Comparison of ENCODE assay signal across 22 mouse cellular contexts in genomic region chr7:64075696-64076313, GRCm38 (mm10).
DNase-seq lines count a peak whose midpoint lies in the region; ATAC-seq and TF ChIP-seq lines count a peak whose summit lies in the region.
"Had no signal": no experiment of that assay in that cellular context is flagged by ENCODE, and none has a peak within 500 bp of the region (broad histone marks: within the 10 kb centered on the region; RNA-seq: fewer than 3 reads in every experiment).

No protein-coding gene starts in this region.

- H3K36me3 ChIP-seq in forebrain, embryonic 10.5 days (replicated peaks): no peaks in the 10 kb centered on the region
- no peaks in the 10 kb centered on the region for H3K36me3 ChIP-seq in forebrain, embryonic 12.5 days (replicated peaks)
- H3K36me3 ChIP-seq in hindbrain, embryonic 10.5 days: no peaks in the 10 kb centered on the region
- H3K36me3 ChIP-seq in hindbrain, embryonic 13.5 days: no peaks in the 10 kb centered on the region
- H3K36me3 ChIP-seq: heart, embryonic 13.5 days; limb, embryonic 15.5 days; stomach, embryonic 15.5 days had no signal

- peaks cover 5% of the 10 kb centered on the region; the same call in 1 of the 2 replicates for H3K9me3 ChIP-seq in forebrain, embryonic 10.5 days
- H3K9me3 ChIP-seq in forebrain, embryonic 12.5 days: no peaks in the 10 kb centered on the region
- no peaks in the 10 kb centered on the region for H3K9me3 ChIP-seq in hindbrain, embryonic 10.5 days
- no peaks in the 10 kb centered on the region for H3K9me3 ChIP-seq in hindbrain, embryonic 13.5 days
- H3K9me3 ChIP-seq: forebrain, embryonic 13.5 days; heart, embryonic 13.5 days; limb, embryonic 15.5 days; stomach, embryonic 15.5 days had no signal

- H3K4me3 ChIP-seq in forebrain, embryonic 10.5 days: no peak overlapping the region
- H3K4me3 ChIP-seq in forebrain, embryonic 12.5 days (replicated peaks): no peak overlapping the region
- H3K4me3 ChIP-seq in hindbrain, embryonic 10.5 days: no peak overlapping the region
- H3K4me3 ChIP-seq in hindbrain, embryonic 13.5 days: no peak overlapping the region
- no peak overlapping the region for H3K4me3 ChIP-seq in lung, adult 2 months (replicated peaks; ENCODE audit: extremely low read depth, low read depth, low read length)
- H3K4me3 ChIP-seq: forebrain, embryonic 13.5 days; gastrocnemius, adult 2 months; heart, embryonic 13.5 days; limb, embryonic 15.5 days; stomach, embryonic 15.5 days had no signal

- no peak for ATAC-seq in forebrain, embryonic 12.5 days (ENCODE audit: low FRiP score)
- no peak for ATAC-seq in hindbrain, embryonic 13.5 days (ENCODE audit: low FRiP score)
- ATAC-seq: activated CD4-positive, CD25-positive, alpha-beta regulatory T cell, adult 4 months; forebrain, embryonic 13.5 days; hindbrain, embryonic 16.5 days; intestine, embryonic 16.5 days had no signal

- no peak for TF ChIP-seq CTCF in lung, adult 2 months (IDR thresholded peaks at IDR 0.05; ENCODE audit: insufficient read depth, low read length)

- WGBS in forebrain, embryonic 10.5 days: 97% methylated on average over 1 of the region's 1 CpGs
- 87% methylated on average over 1 of the region's 1 CpGs for WGBS in forebrain, embryonic 12.5 days
- 94% methylated on average over 1 of the region's 1 CpGs for WGBS in hindbrain, embryonic 10.5 days
- WGBS in hindbrain, embryonic 13.5 days: 97% methylated on average over 1 of the region's 1 CpGs
- WGBS in lung, adult 2 months: 100% methylated on average over 1 of the region's 1 CpGs

- TF ChIP-seq POLR2A in lung, adult 2 months (IDR thresholded peaks at IDR 0.05; ENCODE audit: borderline replicate concordance, extremely low read depth, low read depth, low read length): no peak

- H3K27ac ChIP-seq in forebrain, embryonic 10.5 days: no peak overlapping the region
- H3K27ac ChIP-seq in forebrain, embryonic 12.5 days: no peak overlapping the region
- H3K27ac ChIP-seq in hindbrain, embryonic 10.5 days: no peak overlapping the region
- H3K27ac ChIP-seq in hindbrain, embryonic 13.5 days: no peak overlapping the region
- H3K27ac ChIP-seq: forebrain, embryonic 13.5 days; gastrocnemius, adult 2 months; heart, embryonic 13.5 days; limb, embryonic 15.5 days; stomach, embryonic 15.5 days had no signal

- H3K9ac ChIP-seq in forebrain, embryonic 12.5 days: no peak overlapping the region
- H3K9ac ChIP-seq in hindbrain, embryonic 13.5 days: no peak overlapping the region
- H3K9ac ChIP-seq: forebrain, embryonic 13.5 days; heart, embryonic 13.5 days; limb, embryonic 15.5 days; stomach, embryonic 15.5 days had no signal

- H3K4me1 ChIP-seq in forebrain, embryonic 10.5 days: no peaks in the 10 kb centered on the region
- H3K4me1 ChIP-seq in forebrain, embryonic 12.5 days: no peaks in the 10 kb centered on the region
- H3K4me1 ChIP-seq in hindbrain, embryonic 10.5 days (replicated peaks): no peaks in the 10 kb centered on the region
- no peaks in the 10 kb centered on the region for H3K4me1 ChIP-seq in hindbrain, embryonic 13.5 days (replicated peaks)
- H3K4me1 ChIP-seq in lung, adult 2 months (ENCODE audit: control insufficient read depth, insufficient read depth, low read length): no peaks in the 10 kb centered on the region
- H3K4me1 ChIP-seq: forebrain, embryonic 13.5 days; heart, embryonic 13.5 days; limb, embryonic 15.5 days; stomach, embryonic 15.5 days had no signal

- DNase-seq in forebrain, embryonic 10.5 days (ENCODE audit: extremely low spot score, low spot score): peak; percentile 10
- DNase-seq in hindbrain, embryonic 10.5 days (ENCODE audit: low spot score): peak; percentile 2
- peak; percentile 1 for DNase-seq in lung, adult 2 months
- no peak for DNase-seq in lung, postnatal 14 days
- peak; percentile 9 to 50 for DNase-seq in spleen, postnatal 4 days (ENCODE audit: low spot score in 2 of 2)
- DNase-seq in spleen, adult 12 weeks (ENCODE audit: low spot score): no peak
- DNase-seq: adrenal gland, adult 8-10 months; cerebellum, adult 11-12 months; cerebellum, postnatal 10 days; gastrocnemius, adult 2 months; kidney, postnatal 4 days; lung, adult 18-20 months; right cerebral cortex, postnatal 14 days had no signal

- no peak overlapping the region for H3K4me2 ChIP-seq in forebrain, embryonic 12.5 days
- H3K4me2 ChIP-seq in hindbrain, embryonic 13.5 days: no peak overlapping the region
- H3K4me2 ChIP-seq: forebrain, embryonic 13.5 days; heart, embryonic 13.5 days; limb, embryonic 15.5 days; stomach, embryonic 15.5 days had no signal

- H3K27me3 ChIP-seq in forebrain, embryonic 10.5 days (ENCODE audit: poor library complexity, severe bottlenecking): no peaks in the 10 kb centered on the region
- H3K27me3 ChIP-seq in forebrain, embryonic 12.5 days: no peaks in the 10 kb centered on the region
- H3K27me3 ChIP-seq in hindbrain, embryonic 10.5 days (ENCODE audit: insufficient read depth, poor library complexity, severe bottlenecking): no peaks in the 10 kb centered on the region
- no peaks in the 10 kb centered on the region for H3K27me3 ChIP-seq in hindbrain, embryonic 13.5 days
- H3K27me3 ChIP-seq: forebrain, embryonic 13.5 days; heart, embryonic 13.5 days; limb, embryonic 15.5 days; stomach, embryonic 15.5 days had no signal

Comparison
In these comparisons a context has a peak if more than half of its experiments do, and no peak if none do; other contexts are left out.
1. DNase-seq: peak in forebrain, embryonic 10.5 days (single experiment), hindbrain, embryonic 10.5 days (single experiment), lung, adult 2 months (single experiment) and spleen, postnatal 4 days (2 of 2); none in lung, postnatal 14 days (single experiment) and spleen, adult 12 weeks (single experiment).